Mouse (Mus musculus) liver, embryonic 14.5 days (tissue): ENCODE data around the gene Trp53tg5.

ENCODE experiments used
- CTCF ChIP-seq: IDR thresholded peaks from 2 replicates; pipeline ENCODE4 v1.5.1; 2016; ENCODE audit warnings: antibody characterized with exemption, low read depth, control low read depth
- EP300 ChIP-seq: IDR thresholded peaks from 2 replicates; pipeline ENCODE4 v1.6.1; 2016; ENCODE audit warnings: antibody characterized with exemption, low read depth

GRCm38 (mm10) chr2:164423464-164423863, 50.1 kb downstream of the Trp53tg5 start:
- TF ChIP-seq EP300 (no peak), CTCF (no peak)
